Mouse (Mus musculus) liver, adult 2 months (tissue): Measurements from ENCODE around the gene Pin1rt1. TPM values are rescaled to one million over a fixed set of nuclear protein-coding genes. Genes with fewer than 3 reads are reported as not detected.

Source experiments
- DNase-seq: peaks from one replicate; pipeline ENCODE4 v3.0.0-alpha.2; 2011; ENCODE audit warnings: low read depth, low spot score; ENCODE audit errors: extremely low read depth
- H3K27ac ChIP-seq: fragments of 200-500 bp; replicated peaks from 2 replicates; pipeline ENCODE4 v1.5.1; 2012; ENCODE audit warnings: low read depth, mild to moderate bottlenecking, control low read depth, inconsistent platforms, low read length; ENCODE audit not compliant: insufficient read depth
- H3K27me3 ChIP-seq: fragments of 200-500 bp; 2 replicates; pipeline ENCODE4 v1.6.1; 2012; ENCODE audit warnings: mild to moderate bottlenecking, moderate library complexity, low read length, inconsistent platforms; ENCODE audit not compliant: control insufficient read depth, insufficient read depth
- H3K36me3 ChIP-seq: fragments of 200-500 bp; 2 replicates; pipeline ENCODE4 v1.6.1; 2012; ENCODE audit warnings: low read length, inconsistent platforms; ENCODE audit not compliant: control insufficient read depth, insufficient read depth
- H3K4me1 ChIP-seq: fragments of 200-500 bp; 2 replicates; pipeline ENCODE4 v1.6.1; 2011; ENCODE audit warnings: low read length; ENCODE audit not compliant: control insufficient read depth, insufficient read depth
- H3K4me3 ChIP-seq: fragments of 200-500 bp; 2 replicates; pipeline ENCODE4 v1.5.1; 2011; ENCODE audit warnings: low read depth, mild to moderate bottlenecking, control low read depth, low read length, moderate library complexity; ENCODE audit not compliant: insufficient read depth
- H3K79me2 ChIP-seq: fragments of 200-500 bp; 2 replicates; pipeline ENCODE4 v1.6.1; 2012; ENCODE audit warnings: inconsistent platforms, mild to moderate bottlenecking, low read length, moderate library complexity; ENCODE audit not compliant: control insufficient read depth, insufficient read depth
- H3K9ac ChIP-seq: fragments of 200-500 bp; 2 replicates; pipeline ENCODE4 v1.6.1; 2012; ENCODE audit warnings: low read depth, mild to moderate bottlenecking, control low read depth, inconsistent platforms, low read length
- CTCF ChIP-seq: fragments of 200-500 bp; IDR thresholded peaks from 2 replicates; pipeline ENCODE4 v1.5.1; 2011; ENCODE audit warnings: low read depth, low read length, control low read depth
- POLR2A ChIP-seq: fragments of 200-500 bp; IDR thresholded peaks from 2 replicates; pipeline ENCODE4 v1.6.1; 2011; ENCODE audit warnings: low read length, control low read depth; ENCODE audit not compliant: insufficient read depth; ENCODE audit errors: extremely low read depth
- WGBS: fragments of 180-500 bp; shearing (Covaris S2); methylation state at CpG from one replicate; pipeline ENCODE4 v1.1.7; 2018; 5-methylcytosine and 5-hydroxymethylcytosine counted together
- polyA plus RNA-seq: library from polyadenylated mRNA; depleted of rRNA; stranded (reverse); fragments of >200 nt; gene quantifications from 2 replicates; pipeline ENCODE4 v1.2.3, GENCODE M21; 2012
- total RNA-seq: library from RNA; depleted of rRNA; stranded (reverse); fragments of >200 nt; gene quantifications from 2 replicates; pipeline ENCODE4 v1.2.3, GENCODE M21; 2014

Gene Pin1rt1
- total and polyA plus RNA-seq, 2 experiments, result not detected

DNA sequence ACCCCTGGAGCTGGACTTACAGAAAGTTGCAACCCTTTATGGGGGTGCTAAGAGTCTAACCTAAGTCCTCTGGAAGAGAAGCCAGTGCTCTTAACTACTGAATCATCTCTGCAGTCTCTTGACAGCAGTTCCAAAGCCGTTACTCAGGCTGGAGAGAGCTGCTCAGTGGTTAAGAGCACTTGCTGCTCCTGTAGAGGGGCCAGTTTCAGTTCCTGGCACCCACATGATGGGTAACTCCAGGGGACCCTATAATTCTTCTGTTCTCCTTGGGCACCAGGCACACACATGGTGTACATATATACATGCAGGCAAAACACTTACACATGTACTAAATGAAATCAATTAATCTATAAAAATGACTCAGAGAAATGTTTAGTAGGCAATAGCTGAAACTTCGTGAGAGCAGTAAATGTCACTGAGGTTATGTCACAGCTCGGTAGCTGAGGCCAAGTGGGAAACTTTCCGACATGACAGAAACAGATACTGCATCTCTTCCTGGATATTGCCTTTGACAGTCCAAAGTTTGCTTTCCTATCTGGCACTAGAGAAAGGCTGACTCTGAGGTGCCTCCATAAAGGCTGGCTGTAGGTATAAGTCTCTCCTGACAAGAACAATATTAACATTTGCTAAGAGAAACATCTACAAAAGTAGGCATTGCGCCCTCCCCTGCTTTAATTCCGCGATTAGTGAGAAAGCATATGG, 24.2 kb upstream of the Pin1rt1 start:
- Histone ChIP-seq H3K27me3 (no peaks in the 10 kb centered on the region), H3K27ac (peak overlapping the region; percentile 99), H3K79me2 (peaks cover 22% of the 10 kb centered on the region; the same call in 1 of the 2 replicates), H3K36me3 (no peaks in the 10 kb centered on the region), H3K4me3 (peak overlapping the region; percentile 96), H3K4me1 (peaks cover 13% of the 10 kb centered on the region), H3K9ac (peak overlapping the region; percentile 86)
- DNase-seq, result peak; percentile 89
- no peak for TF ChIP-seq CTCF
- no peak for TF ChIP-seq POLR2A
- 20% methylated on average over 7 of the region's 7 CpGs for WGBS

DNA sequence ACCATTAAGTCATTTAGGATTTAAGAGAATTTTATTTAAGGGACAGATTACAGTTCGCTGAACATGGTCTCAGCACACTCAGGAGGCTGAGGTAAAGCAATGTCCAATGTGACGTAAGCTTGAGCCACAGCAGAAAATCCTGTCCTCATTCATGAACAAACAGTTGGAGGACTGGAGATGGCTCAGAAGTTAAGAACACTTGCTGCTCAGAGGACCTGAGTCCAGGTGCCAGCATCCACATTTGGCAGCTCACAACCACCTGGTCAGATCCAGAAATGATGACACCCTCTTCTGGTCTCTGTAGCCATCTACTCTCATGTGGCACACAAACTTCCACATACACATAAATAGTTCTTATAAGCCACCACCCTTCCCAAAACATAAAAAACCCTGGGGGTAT, 23.5 kb upstream of the Pin1rt1 start:
- no peak overlapping the region for H3K4me3 ChIP-seq
- H3K4me1 ChIP-seq, result peaks cover 14% of the 10 kb centered on the region
- TF ChIP-seq POLR2A (no peak), CTCF (no peak)
- H3K36me3 ChIP-seq, result no peaks in the 10 kb centered on the region
- peaks cover 24% of the 10 kb centered on the region; the same call in 1 of the 2 replicates for H3K79me2 ChIP-seq
- 35% methylated on average over 2 of the region's 2 CpGs for WGBS
- H3K27me3 ChIP-seq, result no peaks in the 10 kb centered on the region
- no peak overlapping the region for H3K9ac ChIP-seq
- DNase-seq, result peak; percentile 75
- H3K27ac ChIP-seq, result no peak overlapping the region

DNA sequence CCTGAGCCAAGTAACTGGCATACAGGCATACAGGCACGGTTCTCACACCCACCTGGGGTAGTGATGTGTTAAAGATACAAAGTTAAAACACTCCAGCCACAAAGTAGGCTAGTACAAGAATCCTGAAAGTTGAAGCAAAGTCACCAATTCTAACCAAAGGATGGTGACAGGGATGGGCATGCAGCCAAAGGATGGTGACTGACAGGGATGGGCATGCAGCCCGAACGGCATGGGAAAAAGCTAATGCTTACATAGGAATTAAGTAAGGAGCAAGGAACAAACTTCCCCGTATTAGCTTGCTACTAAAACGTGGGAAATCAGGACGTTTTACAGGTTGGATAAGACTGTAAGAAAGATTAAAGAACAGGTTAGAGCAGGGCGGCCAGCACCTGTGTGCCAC, 20.1 kb upstream of the Pin1rt1 start:
- H3K36me3 ChIP-seq, result no peaks in the 10 kb centered on the region
- 25% methylated on average over 7 of the region's 7 CpGs for WGBS
- no peak overlapping the region for H3K9ac ChIP-seq
- H3K27me3 ChIP-seq, result no peaks in the 10 kb centered on the region
- DNase-seq, result peak; percentile 58
- H3K4me1 ChIP-seq, result peaks cover 17% of the 10 kb centered on the region
- H3K79me2 ChIP-seq, result peaks cover 23% of the 10 kb centered on the region; the same call in 1 of the 2 replicates
- TF ChIP-seq CTCF, result no peak
- no peak for TF ChIP-seq POLR2A
- peak overlapping the region; percentile 28 for H3K27ac ChIP-seq
- no peak overlapping the region for H3K4me3 ChIP-seq

DNA sequence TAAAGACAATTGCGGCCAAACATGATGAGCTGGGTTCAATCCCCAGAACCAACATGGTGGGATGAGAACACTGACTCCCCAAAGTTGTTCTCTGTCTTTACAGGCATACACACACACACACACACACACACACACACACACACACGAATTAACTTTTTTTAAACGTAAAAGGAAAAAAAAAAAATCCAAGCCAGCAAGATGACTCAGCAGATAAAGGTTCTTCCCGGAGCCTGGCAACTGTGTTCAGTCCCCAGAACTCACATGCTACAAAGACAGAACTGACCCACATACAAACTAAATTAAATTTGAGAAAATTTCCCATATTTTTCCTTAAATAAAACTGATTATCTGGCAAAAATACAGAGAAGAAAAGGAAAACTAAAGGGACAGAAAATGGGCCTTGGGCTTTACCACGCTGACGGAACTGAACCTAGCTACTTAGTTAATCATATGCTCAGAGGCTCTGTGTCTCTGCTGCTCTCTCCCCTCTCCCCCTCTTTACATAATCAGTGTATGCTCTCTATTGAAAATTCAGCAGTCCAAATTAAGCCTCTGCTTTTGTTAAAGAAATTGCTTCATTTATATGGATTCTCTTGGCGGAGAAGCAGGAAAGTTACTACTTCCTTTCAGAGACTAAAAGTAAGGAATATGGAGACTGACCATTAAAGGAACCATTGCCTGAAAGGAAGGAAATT, 16.5 kb upstream of the Pin1rt1 start:
- Histone ChIP-seq H3K9ac (no peak overlapping the region; the same call in 1 of the 2 replicates), H3K79me2 (peaks cover 21% of the 10 kb centered on the region; the same call in 1 of the 2 replicates), H3K36me3 (peaks cover 14% of the 10 kb centered on the region), H3K27me3 (no peaks in the 10 kb centered on the region), H3K27ac (peak overlapping the region; percentile 20; the same call in 1 of the 2 replicates), H3K4me1 (peaks cover 10% of the 10 kb centered on the region), H3K4me3 (no peak overlapping the region)
- TF ChIP-seq CTCF (no peak), POLR2A (no peak)
- WGBS, result 19% methylated on average over 7 of the region's 7 CpGs
- DNase-seq, result peak; percentile 58

DNA sequence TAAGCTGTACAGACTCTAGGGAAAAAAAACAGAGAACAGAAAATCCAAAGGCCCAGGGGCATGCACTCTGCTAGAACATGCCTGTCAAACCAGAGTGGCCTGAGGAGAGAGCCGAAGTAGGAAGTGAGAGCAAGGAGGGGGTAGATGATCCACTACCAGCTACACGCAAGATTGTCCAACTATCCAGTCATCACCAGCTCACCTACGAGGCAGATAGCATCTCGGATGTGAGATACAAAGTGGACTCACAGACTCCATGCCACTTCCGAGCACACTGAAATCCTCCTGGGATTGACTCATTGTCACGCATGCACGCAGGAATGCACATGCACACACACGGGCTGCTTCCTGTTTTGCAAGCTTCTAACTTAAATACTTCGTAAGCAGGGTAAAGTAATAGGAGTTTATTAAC, 15.9 kb upstream of the Pin1rt1 start:
- 29% methylated on average over 9 of the region's 9 CpGs for WGBS
- no peak overlapping the region for H3K4me3 ChIP-seq
- DNase-seq, result peak; percentile 55
- TF ChIP-seq CTCF (no peak), POLR2A (no peak)
- H3K4me1 ChIP-seq, result peaks cover 10% of the 10 kb centered on the region
- peaks cover 21% of the 10 kb centered on the region; the same call in 1 of the 2 replicates for H3K79me2 ChIP-seq
- no peaks in the 10 kb centered on the region for H3K27me3 ChIP-seq
- H3K36me3 ChIP-seq, result peaks cover 20% of the 10 kb centered on the region
- 0 out of 2 replicates have a peak overlapping the region, but pooled peaks have one; percentile 2 for H3K9ac ChIP-seq
- H3K27ac ChIP-seq, result peak overlapping the region; percentile 56; the same call in 1 of the 2 replicates
